Mouse (Mus musculus) heart, postnatal 36 days (tissue): Measurements from ENCODE around the gene Cfap73. TPM values are rescaled to one million over a fixed set of nuclear protein-coding genes. Genes with fewer than 3 reads are reported as not detected.
A peak's percentile ranks its signal among the peaks of the same experiment; 100 is the strongest.

Experiments
- DNase-seq, 2 experiments: peaks; one replicate each; pipeline ENCODE4 v3.0.0; 2021 to 2022
- intact Hi-C: fragments of 180-260 bp; cut with DNase I; formaldehyde crosslinking; loops from one replicate; pipeline ENCODE4 v1.15.1; 2025
- total RNA-seq, 2 experiments: library from RNA; stranded (reverse); gene quantifications; 2 replicates each; pipeline ENCODE4 v1.2.3; 2021

The Cfap73 gene
- total RNA-seq: not detected

DNA sequence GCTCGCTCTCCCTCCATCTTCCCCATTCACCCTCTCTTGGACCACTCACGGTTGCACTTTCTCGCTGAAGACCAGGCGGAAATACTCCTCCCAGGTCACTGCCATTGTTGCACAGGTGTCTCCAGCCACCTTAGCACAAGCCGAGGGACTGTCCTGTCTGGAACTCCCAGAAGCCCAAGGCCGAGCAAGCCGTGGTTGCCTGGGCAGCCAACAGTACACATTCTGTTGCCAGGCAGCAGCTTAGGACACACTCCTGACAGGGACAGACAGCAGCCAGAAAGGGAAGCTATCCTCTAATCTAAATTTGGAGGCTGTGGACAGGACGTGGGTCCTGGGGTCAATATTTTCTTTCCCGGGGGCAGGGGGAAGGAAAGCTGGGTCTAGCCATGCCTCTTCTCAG lies at the start of gene Cfap73:
Gene Cfap73 (minus strand): TSS at position 105 of the 400 bp plus-strand sequence.
- no peak for DNase-seq

DNA sequence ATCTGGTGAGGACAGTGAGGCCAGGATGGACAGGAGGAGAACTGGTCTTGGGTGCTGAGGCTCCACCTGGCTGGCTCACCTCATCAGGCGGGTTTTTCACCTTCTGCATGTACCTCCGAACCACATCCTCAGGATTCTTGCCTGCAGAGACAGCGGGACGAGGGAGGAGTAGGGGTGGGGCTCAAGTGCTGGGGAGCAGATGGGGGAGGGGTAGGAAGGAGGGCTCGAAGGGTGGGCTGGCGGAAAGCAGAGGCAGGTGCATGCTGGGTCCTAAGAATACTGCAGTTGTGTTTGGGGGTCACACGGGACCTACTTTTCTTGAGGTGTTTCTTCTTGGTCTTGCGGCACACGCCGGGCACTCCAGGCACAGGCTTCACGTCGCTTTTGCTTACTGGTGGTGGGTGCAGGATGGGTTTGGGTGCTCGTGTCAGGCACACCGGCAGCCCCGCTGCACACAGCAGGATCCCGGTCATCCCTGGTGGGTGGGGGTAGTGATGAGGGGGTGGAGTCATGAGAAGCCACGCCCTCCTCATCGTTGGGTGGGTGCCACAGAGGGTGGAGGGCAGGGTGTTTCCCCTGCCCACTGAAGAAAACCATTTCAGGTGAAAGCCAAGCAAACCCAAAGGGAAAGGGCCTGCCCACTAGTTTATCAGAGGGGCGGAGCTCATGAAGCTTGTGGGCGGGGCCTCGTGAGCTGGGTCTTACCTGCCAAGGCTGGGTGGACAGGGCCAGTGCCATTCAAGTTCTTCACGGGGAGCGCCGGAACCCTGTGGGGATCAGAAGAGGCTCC lies 49.1 kb upstream of the Cfap73 start:
- intact Hi-C loops: no loop called here
- DNase-seq: no peak

More for the DNA sequence above, at the start of gene Cfap73:
- intact Hi-C loops: no loop called here

DNA sequence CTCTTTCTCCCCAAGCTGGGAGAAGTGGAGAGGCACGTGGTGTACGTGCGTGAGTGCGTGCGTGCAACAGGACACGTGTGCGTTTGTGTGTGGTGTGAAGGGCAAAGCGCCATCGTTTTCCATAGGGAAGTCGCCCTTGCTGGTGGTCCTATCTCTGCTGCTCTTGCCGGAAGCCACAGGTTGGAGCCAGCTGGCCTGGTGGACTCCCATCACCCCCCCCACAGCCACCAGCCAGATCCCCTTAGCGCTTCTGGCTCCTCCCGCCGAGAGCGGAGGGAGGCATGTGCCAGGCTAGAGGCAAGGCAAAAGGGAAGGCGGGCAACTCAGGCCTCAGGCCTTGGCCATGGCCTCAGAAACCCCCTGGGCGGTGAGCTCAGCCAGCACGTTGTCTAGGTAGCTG lies 46.9 kb upstream of the Cfap73 start:
- intact Hi-C loops: loop anchor here (1.0 kb wide), 1 partner anchor 65 kb away; no protein-coding TSS in a partner anchor
- no peak for DNase-seq

- peak; percentile 43 to 50 for DNase-seq
- intact Hi-C loops: loop anchor here (1.0 kb wide), 2 partner anchors 34 to 66 kb away; no protein-coding TSS in a partner anchor
Observed at GRCm38 (mm10) chr5:120679676-120680555, 45.9 kb upstream of the Cfap73 start.

GRCm38 (mm10) chr5:120677516-120677915 lies 43.5 kb upstream of the Cfap73 start:
- DNase-seq: no peak
- intact Hi-C loops: no loop called here

DNA sequence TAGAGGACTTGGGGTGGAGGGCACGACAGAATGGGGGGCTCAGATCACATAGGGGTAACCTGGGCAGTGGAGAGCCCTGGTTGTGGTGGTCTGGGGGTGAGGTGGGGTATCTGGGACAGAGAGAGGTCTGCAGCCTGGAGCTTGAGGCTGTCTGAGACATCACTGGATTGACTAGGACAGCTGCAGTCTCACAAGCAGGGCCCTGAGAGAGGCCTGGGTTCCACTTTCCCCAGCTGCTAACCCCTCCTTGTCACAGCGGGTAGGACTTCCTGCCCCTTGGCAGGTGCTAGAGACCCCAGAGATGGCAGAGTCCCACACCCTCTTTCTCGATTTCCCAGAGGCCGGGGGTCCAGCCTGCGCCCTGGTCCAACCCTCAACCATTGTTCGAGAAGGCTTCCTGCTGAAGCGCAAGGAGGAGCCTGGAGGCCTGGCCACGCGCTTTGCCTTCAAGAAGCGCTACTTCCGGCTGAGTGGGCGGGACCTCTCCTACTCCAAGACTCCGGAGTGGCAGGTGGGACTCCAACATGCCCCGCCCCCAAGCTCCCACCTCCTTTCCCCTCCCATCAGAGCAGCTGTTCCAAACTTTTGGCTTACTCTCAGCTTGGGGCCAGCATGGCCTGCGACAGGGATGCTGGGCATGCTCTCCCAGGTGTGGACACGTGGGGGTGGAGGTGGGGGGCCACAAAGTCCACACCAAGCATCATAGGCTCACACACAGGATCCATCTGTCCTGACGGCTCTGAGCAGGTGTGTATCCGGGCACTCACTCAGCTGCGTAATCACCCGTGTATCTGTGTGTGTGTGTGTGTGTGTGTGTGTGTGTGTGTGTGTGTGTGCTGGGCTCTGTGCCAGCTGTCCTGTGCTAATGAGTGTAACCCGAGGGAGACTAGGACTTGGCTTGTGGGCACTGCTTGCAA lies 40.5 kb upstream of the Cfap73 start:
- intact Hi-C loops: no loop called here
- DNase-seq: no peak

- peak; percentile 67 for DNase-seq
- intact Hi-C loops: loop anchor here (1.0 kb wide), 1 partner anchor 53 kb away; no protein-coding TSS in a partner anchor
Observed at GRCm38 (mm10) chr5:120673626-120674025, 39.6 kb upstream of the Cfap73 start.

DNA sequence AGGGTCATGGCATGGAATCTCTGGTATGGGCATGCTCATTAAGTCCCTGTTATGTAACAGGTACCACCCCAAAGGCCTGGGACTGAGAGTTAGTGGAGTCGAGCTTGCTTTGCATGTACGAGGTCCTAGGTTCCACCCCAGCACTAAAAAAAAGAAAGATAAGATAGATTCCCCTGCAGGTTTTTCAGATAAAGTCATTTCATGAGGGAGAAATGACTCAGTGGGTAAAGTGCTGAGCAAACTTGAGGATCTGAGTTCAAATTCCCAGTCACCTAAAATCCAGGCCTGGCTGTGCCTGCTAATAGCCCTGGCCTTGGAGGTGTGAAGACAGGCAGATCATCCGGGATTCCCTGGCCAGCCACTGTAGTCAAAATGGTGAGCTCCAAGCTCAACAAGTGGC lies 37.8 kb upstream of the Cfap73 start:
- intact Hi-C loops: no loop called here
- DNase-seq: no peak

DNA sequence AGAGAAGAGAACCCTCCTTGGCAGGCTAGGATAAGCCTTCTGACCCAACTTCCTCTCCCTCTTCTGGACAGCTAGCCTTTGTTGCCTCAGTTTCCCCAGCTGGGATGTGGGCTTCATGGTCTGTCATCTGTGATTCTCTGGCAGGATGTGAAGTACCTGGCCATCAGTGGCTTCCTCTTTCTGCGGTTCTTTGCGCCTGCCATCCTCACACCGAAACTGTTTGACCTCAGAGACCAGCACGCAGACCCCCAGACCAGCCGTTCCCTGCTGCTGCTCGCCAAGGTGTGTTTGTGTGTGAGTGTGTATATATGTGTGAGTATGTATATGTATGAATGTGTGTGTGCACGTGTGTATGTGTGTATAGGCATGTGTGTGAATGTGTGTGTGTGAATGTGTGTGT lies 36.1 kb upstream of the Cfap73 start:
- intact Hi-C loops: no loop called here

DNA sequence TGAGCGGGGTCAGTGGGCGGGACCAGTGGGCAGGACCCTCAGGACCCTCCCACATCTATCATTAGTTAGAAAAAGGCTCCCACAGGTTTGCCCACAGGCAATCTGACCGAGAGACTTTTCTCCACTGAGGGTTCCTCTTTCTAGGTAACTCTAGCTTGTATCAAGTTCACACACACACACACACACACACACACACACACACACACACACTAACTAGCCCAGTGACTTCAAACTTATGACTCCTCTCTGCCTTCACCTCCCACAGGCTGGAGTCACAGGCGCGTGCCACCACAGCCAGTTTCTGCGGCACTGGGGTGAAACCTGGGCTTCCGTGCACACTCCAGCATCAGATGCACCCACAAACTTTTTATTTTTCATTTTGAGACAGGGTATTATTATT lies 34.7 kb upstream of the Cfap73 start:
- intact Hi-C loops: no loop called here
- no peak for DNase-seq

More for the DNA sequence above, 36.1 kb upstream of the Cfap73 start:
- DNase-seq: no peak

GRCm38 (mm10) chr5:120664888-120665287 lies 30.9 kb upstream of the Cfap73 start:
- intact Hi-C loops: no loop called here

GRCm38 (mm10) chr5:120660816-120661215 lies 26.8 kb upstream of the Cfap73 start:
- intact Hi-C loops: no loop called here
- DNase-seq: no peak

More at GRCm38 (mm10) chr5:120664888-120665287, 30.9 kb upstream of the Cfap73 start:
- DNase-seq: no peak

GRCm38 (mm10) chr5:120656281-120656751 lies 22.3 kb upstream of the Cfap73 start:
- DNase-seq: no peak
- intact Hi-C loops: no loop called here

GRCm38 (mm10) chr5:120653873-120654272 lies 19.8 kb upstream of the Cfap73 start:
- DNase-seq: no peak
- intact Hi-C loops: no loop called here

DNA sequence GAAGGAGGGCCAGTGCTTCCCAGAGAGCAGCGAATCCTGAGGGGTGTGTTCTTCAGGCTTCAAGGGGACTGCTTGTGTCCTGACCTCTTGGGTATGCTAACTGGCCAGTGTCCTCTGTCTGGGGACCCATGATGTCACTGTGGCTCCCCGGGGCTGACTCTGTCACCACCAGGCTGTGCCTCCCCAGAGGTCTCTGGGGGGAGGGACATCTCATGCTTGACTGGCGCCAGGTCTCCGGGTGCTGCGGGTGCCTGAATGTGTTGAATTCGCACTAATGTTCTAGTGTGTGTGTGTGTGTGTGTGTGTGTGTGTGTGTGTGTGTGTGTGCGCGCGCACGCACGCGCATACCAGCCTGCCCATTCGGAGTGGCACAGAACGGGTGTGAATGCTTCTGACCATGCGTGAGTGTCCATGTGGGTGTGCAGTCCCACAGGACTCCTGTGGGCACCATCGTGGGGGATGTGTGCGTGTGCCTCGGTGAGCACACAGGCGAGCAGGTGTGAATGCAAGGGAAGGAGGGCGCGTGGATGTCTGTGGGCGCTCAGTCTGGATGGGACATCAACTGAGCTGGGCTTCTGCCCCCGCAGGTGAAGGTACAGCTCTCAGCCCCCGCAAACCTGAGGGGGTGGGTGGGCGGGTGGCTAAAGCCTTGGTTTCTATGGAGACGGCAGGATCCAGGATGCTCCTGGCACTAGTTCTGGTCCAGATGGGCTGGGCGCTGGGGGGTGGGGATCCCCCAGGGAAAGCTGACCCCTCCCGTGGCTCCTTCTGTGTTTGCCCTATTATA lies 19.1 kb upstream of the Cfap73 start:
- intact Hi-C loops: no loop called here

GRCm38 (mm10) chr5:120651230-120651629 lies 17.2 kb upstream of the Cfap73 start:
- no peak for DNase-seq
- intact Hi-C loops: no loop called here

More for the DNA sequence above, 19.1 kb upstream of the Cfap73 start:
- no peak for DNase-seq

- DNase-seq: no peak
- intact Hi-C loops: no loop called here
Observed at GRCm38 (mm10) chr5:120649938-120650337, 15.9 kb upstream of the Cfap73 start.

- DNase-seq: no peak
- intact Hi-C loops: no loop called here
Observed at GRCm38 (mm10) chr5:120649374-120649933, 15.4 kb upstream of the Cfap73 start.
